Mouse (Mus musculus) brain, embryonic 14.5 days (tissue): ENCODE data around the gene Ptprn.

Experiments
- CTCF ChIP-seq: fragments of 200-500 bp; IDR thresholded peaks from 2 replicates; pipeline ENCODE4 v1.5.1; 2012; ENCODE audit warnings: inconsistent platforms, mild to moderate bottlenecking, moderate library complexity, borderline replicate concordance; ENCODE audit not compliant: insufficient read depth, insufficient read length; ENCODE audit errors: extremely low read depth
- POLR2A ChIP-seq: fragments of 200-500 bp; IDR thresholded peaks from 2 replicates; pipeline ENCODE4 v1.6.1; 2012; ENCODE audit warnings: mild to moderate bottlenecking, inconsistent platforms, borderline replicate concordance; ENCODE audit not compliant: poor library complexity, insufficient read depth, insufficient read length, severe bottlenecking; ENCODE audit errors: extremely low read depth

- TF ChIP-seq POLR2A (no peak), CTCF (no peak)
These were observed 38.8 kb downstream of the Ptprn start for GRCm38 (mm10) chr1:75225473-75225872.
